Mouse (Mus musculus) kidney, adult 2 months (tissue): ENCODE results near the gene Entr1. TPM values are rescaled to one million over a fixed set of nuclear protein-coding genes. Genes with fewer than 3 reads are reported as not detected.

Experiments
- DNase-seq: peaks from one replicate; pipeline ENCODE4 v3.0.0; 2021
- H3K27ac ChIP-seq: fragments of 200-500 bp; 2 replicates; pipeline ENCODE4 v1.5.1; 2012; ENCODE audit warnings: low read depth, low read length, control low read depth, inconsistent platforms; ENCODE audit not compliant: insufficient read depth
- H3K27me3 ChIP-seq: fragments of 200-500 bp; replicated peaks from 2 replicates; pipeline ENCODE4 v1.6.1; 2012; ENCODE audit warnings: mild to moderate bottlenecking, moderate library complexity, low read length, inconsistent platforms; ENCODE audit not compliant: control insufficient read depth, insufficient read depth
- H3K36me3 ChIP-seq: fragments of 200-500 bp; 2 replicates; pipeline ENCODE4 v1.6.1; 2012; ENCODE audit warnings: mild to moderate bottlenecking, moderate library complexity, low read length, inconsistent platforms; ENCODE audit not compliant: control insufficient read depth, insufficient read depth
- H3K4me1 ChIP-seq: fragments of 200-500 bp; 2 replicates; pipeline ENCODE4 v1.6.1; 2011; ENCODE audit warnings: low read length; ENCODE audit not compliant: control insufficient read depth, insufficient read depth
- H3K4me3 ChIP-seq: fragments of 200-500 bp; 2 replicates; pipeline ENCODE4 v1.5.1; 2011; ENCODE audit warnings: mild to moderate bottlenecking, low read depth, low read length, control low read depth; ENCODE audit not compliant: insufficient read depth
- CTCF ChIP-seq: fragments of 200-500 bp; conservative IDR thresholded peaks from 2 replicates; pipeline ENCODE4 v1.5.1; 2011; ENCODE audit warnings: low read depth, mild to moderate bottlenecking, control low read depth, low read length, moderate library complexity, mixed read lengths; ENCODE audit not compliant: insufficient read depth, insufficient read length
- POLR2A ChIP-seq: fragments of 200-500 bp; IDR thresholded peaks from one replicate; pipeline ENCODE4 v1.6.1; 2011; ENCODE audit warnings: low read depth, low read length, control low read depth
- whole genome bisulfite sequencing: fragments of 180-500 bp; shearing (Covaris S2); methylation state at CpG from one replicate; pipeline ENCODE4 v1.1.7; 2018; 5-methylcytosine and 5-hydroxymethylcytosine counted together
- polyA plus RNA-seq: library from polyadenylated mRNA; depleted of rRNA; stranded (reverse); fragments of >200 nt; gene quantifications from 2 replicates; pipeline ENCODE4 v1.2.3, GENCODE M21; 2012; rRNA removed

The Entr1 gene
- polyA plus RNA-seq, 1 experiment: 102 TPM

DNA sequence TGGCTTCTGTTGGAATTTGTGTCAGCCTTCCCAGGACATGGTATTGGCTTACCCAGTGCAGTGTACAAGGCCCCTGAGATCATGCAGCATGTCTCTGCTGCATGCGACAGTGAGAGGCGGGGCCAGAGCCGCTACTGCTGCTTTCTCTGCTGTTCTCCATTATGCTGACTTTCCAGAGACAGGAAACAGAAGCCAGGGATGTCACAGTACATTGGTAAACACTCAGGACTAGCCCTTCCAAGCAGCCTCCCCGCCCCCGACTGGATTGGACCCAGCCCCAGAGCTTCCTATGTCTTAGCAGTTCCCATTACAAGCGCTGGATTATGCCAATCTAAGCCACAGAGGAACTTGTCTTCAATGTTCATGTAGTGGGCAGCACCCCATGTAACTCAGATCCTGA lies 40.9 kb downstream of the Entr1 start:
- Histone ChIP-seq H3K27me3 (no peaks in the 10 kb centered on the region), H3K4me1 (peaks cover 12% of the 10 kb centered on the region; the same call in 1 of the 2 replicates), H3K4me3 (no peak overlapping the region), H3K27ac (peak overlapping the region; percentile 39; the same call in 1 of the 2 replicates), H3K36me3 (no peaks in the 10 kb centered on the region)
- no peak for TF ChIP-seq POLR2A
- TF ChIP-seq CTCF: no peak
- 52% methylated on average over 6 of the region's 6 CpGs for WGBS
- DNase-seq: peak; percentile 63

DNA sequence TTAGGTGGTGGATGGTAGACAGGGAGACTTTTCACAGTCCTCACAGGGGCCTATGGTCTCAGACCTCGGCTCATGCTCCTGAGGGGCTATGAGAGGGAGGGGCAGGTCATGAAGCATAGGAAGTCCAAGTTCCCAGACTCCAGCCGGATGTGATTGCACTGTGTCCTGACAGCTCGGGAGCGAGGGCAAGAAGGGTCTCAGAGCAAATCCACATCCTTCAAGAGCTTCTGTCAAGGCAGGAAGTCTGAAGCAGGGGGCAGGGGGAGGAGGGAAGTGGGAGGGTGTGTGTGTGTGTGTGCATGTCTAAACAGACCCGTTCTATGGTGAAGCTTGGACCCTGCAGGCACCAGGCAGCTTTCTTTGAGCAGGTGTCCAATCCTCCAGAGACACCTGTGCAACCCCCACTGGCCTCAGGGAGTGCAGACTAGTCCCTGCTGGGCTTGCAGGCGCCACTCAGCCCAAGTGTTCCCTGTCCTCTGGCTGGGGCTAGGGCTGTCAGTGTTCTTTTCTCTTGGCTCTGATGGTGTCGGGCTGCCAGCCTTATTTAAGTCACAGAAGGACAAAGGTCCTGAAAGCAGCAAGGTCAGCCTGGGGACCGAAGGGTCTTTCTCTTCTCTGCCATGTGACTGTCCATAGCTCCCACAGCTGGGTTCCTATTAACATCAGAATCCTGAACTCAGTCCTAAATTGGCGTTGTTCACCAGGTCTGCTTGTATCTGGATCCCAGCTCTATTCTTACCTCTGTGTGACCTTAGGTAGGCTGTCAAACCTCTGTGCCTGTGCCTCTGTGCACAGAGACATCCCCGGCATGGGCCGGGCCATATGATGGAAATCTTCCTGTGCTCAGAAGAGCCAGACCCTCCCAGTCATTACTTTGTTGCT lies 46.3 kb downstream of the Entr1 start:
- peak overlapping the region; percentile 84 for H3K27ac ChIP-seq
- no peaks in the 10 kb centered on the region for H3K36me3 ChIP-seq
- no peak overlapping the region for H3K4me3 ChIP-seq
- TF ChIP-seq CTCF (no peak), POLR2A (no peak)
- no peaks in the 10 kb centered on the region for H3K27me3 ChIP-seq
- no peaks in the 10 kb centered on the region; the same call in none of the 2 replicates for H3K4me1 ChIP-seq
- WGBS: 56% methylated on average over 11 of the region's 11 CpGs
- peak; percentile 73 for DNase-seq

DNA sequence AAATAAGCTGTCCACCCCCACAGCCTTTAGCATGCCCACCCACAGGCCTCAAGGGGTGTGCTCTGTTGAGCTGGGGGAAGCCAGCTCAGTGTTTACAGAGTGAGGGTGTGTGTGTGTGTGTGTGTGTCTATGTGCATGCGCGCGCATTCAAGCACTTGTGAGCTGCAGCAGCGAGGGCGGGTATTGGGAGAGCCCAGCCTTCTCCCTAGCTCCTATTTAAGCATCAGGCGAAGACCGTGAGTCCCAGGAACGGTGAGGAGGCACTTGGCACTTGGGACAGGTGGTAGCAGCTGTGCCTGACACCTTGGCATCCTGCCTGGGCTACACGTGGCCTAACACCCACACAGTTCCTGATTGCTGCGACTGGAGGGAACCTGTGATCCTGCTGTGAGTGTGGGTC lies 47.1 kb downstream of the Entr1 start:
- 51% methylated on average over 10 of the region's 10 CpGs for WGBS
- TF ChIP-seq CTCF (no peak), POLR2A (no peak)

DNA sequence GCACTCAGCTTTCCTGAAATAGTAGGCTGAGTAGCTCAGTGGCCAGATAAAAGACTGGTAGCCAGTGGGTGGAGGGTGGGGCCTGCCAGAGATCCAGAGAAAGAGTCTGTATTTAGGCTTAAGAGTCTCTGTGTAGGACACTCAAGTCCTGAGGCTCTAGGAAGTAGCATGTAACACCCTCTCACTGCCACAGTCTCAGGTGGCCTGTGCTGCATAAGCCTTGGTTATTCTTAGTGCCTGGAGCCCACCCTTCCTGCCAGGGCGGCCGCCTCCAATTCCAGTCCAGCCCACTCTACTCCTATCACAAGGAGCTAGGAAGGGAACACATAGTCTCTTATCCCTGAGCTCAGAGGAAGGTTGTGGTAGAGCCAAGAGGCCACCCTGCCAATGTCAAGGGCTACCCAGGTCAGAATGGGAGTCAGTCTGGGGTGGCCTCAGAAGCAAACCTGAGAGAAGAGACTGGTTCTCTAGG lies 47.6 kb downstream of the Entr1 start:
- Histone ChIP-seq H3K27me3 (no peaks in the 10 kb centered on the region), H3K4me1 (no peaks in the 10 kb centered on the region; the same call in none of the 2 replicates), H3K36me3 (no peaks in the 10 kb centered on the region), H3K4me3 (no peak overlapping the region), H3K27ac (peak overlapping the region; percentile 84)
- 74% methylated on average over 2 of the region's 2 CpGs for WGBS
- TF ChIP-seq CTCF: no peak
- TF ChIP-seq POLR2A: no peak
- peak; percentile 59 for DNase-seq

More for the DNA sequence above, 47.1 kb downstream of the Entr1 start:
- peak; percentile 58 for DNase-seq
- H3K4me1 ChIP-seq: no peaks in the 10 kb centered on the region; the same call in none of the 2 replicates
- H3K27me3 ChIP-seq: no peaks in the 10 kb centered on the region
- peak overlapping the region; percentile 84 for H3K27ac ChIP-seq
- H3K4me3 ChIP-seq: no peak overlapping the region
- no peaks in the 10 kb centered on the region for H3K36me3 ChIP-seq

DNA sequence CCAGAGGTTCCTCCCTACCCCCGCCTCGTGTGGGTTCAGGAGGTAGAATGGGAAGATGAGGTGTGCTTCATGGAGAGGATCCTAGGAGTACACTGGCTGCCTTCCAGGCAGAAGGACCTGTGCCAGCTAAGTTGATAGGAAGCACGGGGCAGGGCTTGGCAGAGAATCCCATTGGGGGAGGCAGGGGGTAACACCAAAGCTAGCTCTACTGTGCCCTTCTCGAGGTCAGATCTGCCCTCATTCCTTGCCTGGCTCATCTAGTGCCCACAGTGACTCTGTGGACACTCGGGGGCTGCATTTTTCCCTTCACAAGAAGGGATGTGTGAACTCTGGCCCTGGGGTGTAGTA lies 49.9 kb downstream of the Entr1 start:
- Histone ChIP-seq H3K27me3 (no peaks in the 10 kb centered on the region), H3K4me1 (no peaks in the 10 kb centered on the region; the same call in none of the 2 replicates), H3K27ac (no peak overlapping the region), H3K4me3 (no peak overlapping the region), H3K36me3 (no peaks in the 10 kb centered on the region)
- 59% methylated on average over 5 of the region's 5 CpGs for WGBS
- peak; percentile 57 for DNase-seq
- TF ChIP-seq POLR2A (no peak), CTCF (no peak)

DNA sequence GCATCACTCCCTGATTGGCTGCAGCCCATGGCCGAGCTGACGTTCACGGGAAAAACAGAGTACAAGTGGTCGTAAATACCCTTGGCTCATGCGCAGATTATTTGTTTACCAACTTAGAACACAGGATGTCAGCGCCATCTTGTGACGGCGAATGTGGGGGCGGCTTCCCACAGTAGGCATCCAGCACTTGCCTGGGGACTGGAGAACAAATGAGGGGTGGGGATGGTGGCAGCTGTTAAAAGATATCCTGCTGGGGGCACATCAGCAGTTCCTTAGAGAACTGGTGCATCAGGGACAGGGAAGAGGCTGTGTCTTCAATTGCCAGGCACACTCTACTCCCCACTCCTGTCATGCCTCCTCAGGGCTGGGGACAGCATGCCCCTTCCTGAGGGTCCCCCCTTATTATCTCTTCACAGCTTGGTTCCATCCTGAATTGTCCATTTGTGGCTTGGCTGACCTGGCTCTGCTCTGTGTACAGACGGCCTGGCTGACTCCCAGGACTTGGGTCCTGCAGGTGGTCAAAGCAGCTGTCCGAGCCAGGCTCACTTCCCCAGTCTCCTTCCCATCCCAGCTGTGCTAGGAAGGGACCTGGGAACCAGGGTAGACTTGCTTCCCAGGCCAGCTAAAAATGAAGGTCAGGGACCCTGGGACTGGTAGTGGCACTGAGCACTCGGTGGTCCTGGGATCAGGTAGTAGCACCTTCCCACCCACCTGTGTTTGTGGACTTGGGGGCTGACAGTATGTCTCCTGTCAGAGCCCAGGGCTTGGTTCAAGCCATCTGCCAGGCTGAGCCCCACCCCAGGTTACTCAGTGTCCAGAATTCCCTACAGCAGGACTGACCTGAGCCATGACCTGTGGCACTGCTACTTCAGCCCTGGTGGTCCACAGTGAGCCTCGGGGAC lies 50.6 kb downstream of the Entr1 start:
- no peaks in the 10 kb centered on the region for H3K36me3 ChIP-seq
- no peak overlapping the region for H3K27ac ChIP-seq
- no peak overlapping the region for H3K4me3 ChIP-seq
- no peaks in the 10 kb centered on the region; the same call in none of the 2 replicates for H3K4me1 ChIP-seq
- DNase-seq: no peak
- TF ChIP-seq CTCF: no peak
- TF ChIP-seq POLR2A: no peak
- WGBS: 84% methylated on average over 9 of the region's 13 CpGs
- H3K27me3 ChIP-seq: no peaks in the 10 kb centered on the region

Other genes with a start within 250 kb of the Entr1 start
- not detected in 2 replicates for gene Lhx3, start 181.0 kb downstream of the Entr1 start, polyA plus RNA-seq
- 15.3 and 16.5 TPM in 2 replicates for gene Qsox2, start 151.8 kb downstream of the Entr1 start, polyA plus RNA-seq
- 0.02 and 0.12 TPM in 2 replicates for gene Ccdc187, start 94.8 kb downstream of the Entr1 start, polyA plus RNA-seq
- 9.3 and 13.1 TPM in 2 replicates for gene Gpsm1, start 73.8 kb downstream of the Entr1 start, polyA plus RNA-seq
- gene Dnlz, start 37.2 kb downstream of the Entr1 start, polyA plus RNA-seq: 26.9 and 28.8 TPM in 2 replicates
- gene Card9, start 28.4 kb downstream of the Entr1 start, polyA plus RNA-seq: 2.1 and 2.5 TPM in 2 replicates
- 21.9 and 25.2 TPM in 2 replicates for gene Snapc4, start 8.7 kb downstream of the Entr1 start, polyA plus RNA-seq
- 50.6 and 54.0 TPM in 2 replicates for gene Pmpca, start within 50 bp of the Entr1 start, polyA plus RNA-seq
- gene Inpp5e, start 19.9 kb upstream of the Entr1 start, polyA plus RNA-seq: 28.2 and 37.5 TPM in 2 replicates
- gene Sec16a, start 55.9 kb upstream of the Entr1 start, polyA plus RNA-seq: 71.1 and 87.5 TPM in 2 replicates
- 16.1 and 17.7 TPM in 2 replicates for gene Notch1, start 127.3 kb upstream of the Entr1 start, polyA plus RNA-seq
- 297 and 304 TPM in 2 replicates for gene Egfl7, start 190.7 kb upstream of the Entr1 start, polyA plus RNA-seq
- gene Gm20532, start 197.3 kb upstream of the Entr1 start, polyA plus RNA-seq: not detected in 2 replicates
- gene Agpat2, start 215.1 kb upstream of the Entr1 start, polyA plus RNA-seq: 165 and 192 TPM in 2 replicates
- 12.2 and 14.5 TPM in 2 replicates for gene Fam69b, start 239.1 kb upstream of the Entr1 start, polyA plus RNA-seq